Mouse (Mus musculus) bone marrow macrophage, adult 2 months (primary cell): Measurements from ENCODE around the gene Uba2.

Experiments used
- CTCF ChIP-seq: IDR thresholded peaks from 2 replicates; pipeline ENCODE4 v1.5.1; 2012; ENCODE audit warnings: low read depth, mild to moderate bottlenecking, low read length, moderate library complexity
- POLR2A ChIP-seq: IDR thresholded peaks from 2 replicates; pipeline ENCODE4 v1.6.1; 2012; ENCODE audit warnings: mild to moderate bottlenecking, low read depth, low read length, borderline replicate concordance

GRCm38 (mm10) chr7:34213281-34213680 lies 43.9 kb upstream of the Uba2 start:
- TF ChIP-seq POLR2A (no peak), CTCF (no peak)
